Mouse (Mus musculus): Measurements from ENCODE around the gene Rgs8. TPM values are rescaled to one million over a fixed set of nuclear protein-coding genes. Genes with fewer than 3 reads are reported as not detected.
A peak's percentile ranks its signal among the peaks of the same experiment; 100 is the strongest.

The Rgs8 gene
- polyA plus RNA-seq, 1 experiment from 2014 or later = 33.6 TPM

- Histone ChIP-seq H3K9me3 (no peaks in the 10 kb centered on the region), H3K27me3 (no peaks in the 10 kb centered on the region), H3K4me1 (replicated peaks) (peaks cover 8% of the 10 kb centered on the region), H3K36me3 (no peaks in the 10 kb centered on the region), H3K4me2 (replicated peaks) (no peak overlapping the region), H3K27ac (no peak overlapping the region), H3K9ac (replicated peaks) (no peak overlapping the region), H3K4me3 (replicated peaks) (no peak overlapping the region)
- WGBS = 80% methylated on average over 3 of the region's 3 CpGs
- no peak for ATAC-seq
These were observed 58.9 kb downstream of the Rgs8 start for GRCm38 (mm10) chr1:153711544-153712262.

GRCm38 (mm10) chr1:153712633-153713032, 59.8 kb downstream of the Rgs8 start:
- WGBS = 94% methylated on average over 2 of the region's 2 CpGs
- ATAC-seq = no peak
- Histone ChIP-seq H3K4me3 (replicated peaks) (no peak overlapping the region), H3K4me1 (replicated peaks) (peaks cover 8% of the 10 kb centered on the region), H3K4me2 (replicated peaks) (no peak overlapping the region), H3K9me3 (no peaks in the 10 kb centered on the region), H3K27me3 (no peaks in the 10 kb centered on the region), H3K9ac (replicated peaks) (no peak overlapping the region), H3K36me3 (no peaks in the 10 kb centered on the region), H3K27ac (no peak overlapping the region)

GRCm38 (mm10) chr1:153717990-153718389, 65.2 kb downstream of the Rgs8 start:
- H3K36me3 ChIP-seq = no peaks in the 10 kb centered on the region
- no peak overlapping the region for H3K4me3 ChIP-seq (replicated peaks)
- no peaks in the 10 kb centered on the region for H3K27me3 ChIP-seq
- no peaks in the 10 kb centered on the region for H3K4me1 ChIP-seq (replicated peaks)
- H3K4me2 ChIP-seq (replicated peaks) = no peak overlapping the region
- ATAC-seq = no peak
- 96% methylated on average over 1 of the region's 1 CpGs for WGBS
- no peak overlapping the region for H3K9ac ChIP-seq (replicated peaks)
- H3K27ac ChIP-seq = no peak overlapping the region
- no peaks in the 10 kb centered on the region for H3K9me3 ChIP-seq

- 91% methylated on average over 7 of the region's 7 CpGs for WGBS
- no peaks in the 10 kb centered on the region for H3K27me3 ChIP-seq
- no peaks in the 10 kb centered on the region for H3K9me3 ChIP-seq
- no peak overlapping the region for H3K4me3 ChIP-seq (replicated peaks)
- no peak for ATAC-seq
- no peak overlapping the region for H3K27ac ChIP-seq
- H3K4me2 ChIP-seq (replicated peaks) = no peak overlapping the region
- H3K36me3 ChIP-seq = no peaks in the 10 kb centered on the region
- no peak overlapping the region for H3K9ac ChIP-seq (replicated peaks)
- no peaks in the 10 kb centered on the region for H3K4me1 ChIP-seq (replicated peaks)
These were observed 68.1 kb downstream of the Rgs8 start for GRCm38 (mm10) chr1:153720935-153721334.

GRCm38 (mm10) chr1:153721565-153722310, 68.9 kb downstream of the Rgs8 start:
- no peaks in the 10 kb centered on the region for H3K36me3 ChIP-seq
- H3K9ac ChIP-seq (replicated peaks) = no peak overlapping the region
- H3K4me1 ChIP-seq (replicated peaks) = no peaks in the 10 kb centered on the region
- WGBS = 91% methylated on average over 9 of the region's 9 CpGs
- no peaks in the 10 kb centered on the region for H3K27me3 ChIP-seq
- no peak for ATAC-seq
- no peak overlapping the region for H3K27ac ChIP-seq
- H3K9me3 ChIP-seq = no peaks in the 10 kb centered on the region
- no peak overlapping the region for H3K4me3 ChIP-seq (replicated peaks)
- H3K4me2 ChIP-seq (replicated peaks) = no peak overlapping the region

- H3K4me1 ChIP-seq (replicated peaks) = no peaks in the 10 kb centered on the region
- no peak for ATAC-seq
- WGBS = 85% methylated on average over 9 of the region's 9 CpGs
- H3K4me2 ChIP-seq (replicated peaks) = no peak overlapping the region
- H3K9ac ChIP-seq (replicated peaks) = no peak overlapping the region
- H3K27me3 ChIP-seq = no peaks in the 10 kb centered on the region
- no peak overlapping the region for H3K4me3 ChIP-seq (replicated peaks)
- no peaks in the 10 kb centered on the region for H3K9me3 ChIP-seq
- H3K27ac ChIP-seq = no peak overlapping the region
- no peaks in the 10 kb centered on the region for H3K36me3 ChIP-seq
These were observed 70.6 kb downstream of the Rgs8 start for GRCm38 (mm10) chr1:153723426-153723825.

- peaks cover 6% of the 10 kb centered on the region; the same call in 1 of the 2 replicates for H3K4me1 ChIP-seq (replicated peaks)
- H3K36me3 ChIP-seq = no peaks in the 10 kb centered on the region
- H3K27me3 ChIP-seq = no peaks in the 10 kb centered on the region
- H3K27ac ChIP-seq = no peak overlapping the region
- no peak for ATAC-seq
- H3K9me3 ChIP-seq = no peaks in the 10 kb centered on the region
- WGBS = 80% methylated on average over 16 of the region's 16 CpGs
- no peak overlapping the region for H3K9ac ChIP-seq (replicated peaks)
- no peak overlapping the region for H3K4me2 ChIP-seq (replicated peaks)
- no peak overlapping the region for H3K4me3 ChIP-seq (replicated peaks)
These were observed 73.8 kb downstream of the Rgs8 start for GRCm38 (mm10) chr1:153726636-153727035.

- no peak for ATAC-seq
- Histone ChIP-seq H3K4me1 (replicated peaks) (peaks cover 26% of the 10 kb centered on the region), H3K9me3 (no peaks in the 10 kb centered on the region), H3K4me3 (replicated peaks) (no peak overlapping the region), H3K27ac (no peak overlapping the region), H3K4me2 (replicated peaks) (no peak overlapping the region), H3K27me3 (peaks cover 4% of the 10 kb centered on the region; the same call in 1 of the 2 replicates), H3K9ac (replicated peaks) (no peak overlapping the region), H3K36me3 (no peaks in the 10 kb centered on the region)
- WGBS = 73% methylated on average over 2 of the region's 2 CpGs
These were observed 77.0 kb downstream of the Rgs8 start for GRCm38 (mm10) chr1:153729806-153730205.

- no peak overlapping the region for H3K4me2 ChIP-seq (replicated peaks)
- H3K27me3 ChIP-seq = peaks cover 12% of the 10 kb centered on the region
- no peak for ATAC-seq
- no peak overlapping the region for H3K4me3 ChIP-seq (replicated peaks)
- no peaks in the 10 kb centered on the region for H3K36me3 ChIP-seq
- H3K27ac ChIP-seq = no peak overlapping the region
- WGBS = 73% methylated on average over 3 of the region's 3 CpGs
- H3K4me1 ChIP-seq (replicated peaks) = peaks cover 28% of the 10 kb centered on the region
- no peaks in the 10 kb centered on the region for H3K9me3 ChIP-seq
- no peak overlapping the region for H3K9ac ChIP-seq (replicated peaks)
These were observed 77.8 kb downstream of the Rgs8 start for GRCm38 (mm10) chr1:153730671-153731070.

- Histone ChIP-seq H3K9me3 (no peaks in the 10 kb centered on the region), H3K4me3 (replicated peaks) (no peak overlapping the region), H3K27ac (no peak overlapping the region), H3K4me1 (replicated peaks) (peaks cover 52% of the 10 kb centered on the region), H3K36me3 (no peaks in the 10 kb centered on the region), H3K27me3 (peaks cover 16% of the 10 kb centered on the region), H3K4me2 (replicated peaks) (no peak overlapping the region), H3K9ac (replicated peaks) (no peak overlapping the region)
- peak; percentile 35; the same call in 1 of the 2 replicates for ATAC-seq
- 33% methylated on average over 9 of the region's 9 CpGs for WGBS
These were observed 80.4 kb downstream of the Rgs8 start for GRCm38 (mm10) chr1:153733181-153733580.

GRCm38 (mm10) chr1:153734866-153735265, 82.0 kb downstream of the Rgs8 start:
- Histone ChIP-seq H3K9me3 (no peaks in the 10 kb centered on the region), H3K9ac (replicated peaks) (no peak overlapping the region), H3K27ac (no peak overlapping the region), H3K4me3 (replicated peaks) (no peak overlapping the region), H3K4me1 (replicated peaks) (peaks cover 61% of the 10 kb centered on the region), H3K36me3 (no peaks in the 10 kb centered on the region), H3K4me2 (replicated peaks) (no peak overlapping the region), H3K27me3 (peaks cover 29% of the 10 kb centered on the region)
- ATAC-seq = no peak
- 87% methylated on average over 4 of the region's 4 CpGs for WGBS

- Histone ChIP-seq H3K36me3 (no peaks in the 10 kb centered on the region), H3K4me2 (replicated peaks) (no peak overlapping the region), H3K4me3 (replicated peaks) (no peak overlapping the region), H3K27me3 (peaks cover 29% of the 10 kb centered on the region), H3K9me3 (no peaks in the 10 kb centered on the region), H3K27ac (no peak overlapping the region), H3K9ac (replicated peaks) (no peak overlapping the region), H3K4me1 (replicated peaks) (peaks cover 63% of the 10 kb centered on the region)
- no peak for ATAC-seq
- WGBS = 79% methylated on average over 6 of the region's 6 CpGs
These were observed 83.3 kb downstream of the Rgs8 start for GRCm38 (mm10) chr1:153736096-153736495.

Data from midbrain, embryonic 13.5 days (tissue).